Mouse (Mus musculus): ENCODE data around the gene Slc6a6. TPM values are rescaled to one million over a fixed set of nuclear protein-coding genes. Genes with fewer than 3 reads are reported as not detected.

Gene Slc6a6
- polyA plus RNA-seq, 1 experiment, result 228 TPM

DNA sequence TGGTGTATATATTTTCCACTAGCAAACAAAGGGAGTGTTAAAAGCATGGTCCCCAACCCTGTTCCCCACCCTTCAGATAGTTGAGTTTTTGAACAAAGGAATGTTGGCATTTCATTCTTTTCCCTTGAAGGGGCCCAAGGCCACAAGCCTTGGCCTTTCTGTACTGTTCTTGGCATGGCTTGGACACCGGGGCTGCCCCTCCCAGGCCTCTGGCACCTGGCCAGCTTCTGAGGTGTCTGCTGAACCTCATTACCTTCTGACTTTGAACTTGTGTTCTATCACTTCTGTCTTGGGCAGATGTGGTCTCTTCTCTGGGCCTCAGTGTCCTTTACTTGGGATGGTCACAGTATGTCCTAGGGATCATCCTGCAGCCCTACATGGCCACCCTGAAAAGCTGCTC lies 43.5 kb downstream of the Slc6a6 start:
- TF ChIP-seq CTCF (IDR thresholded peaks at IDR 0.05; ENCODE audit: insufficient read depth, low read length) (no peak), POLR2A (IDR thresholded peaks at IDR 0.05; ENCODE audit: borderline replicate concordance, extremely low read depth, low read depth, low read length) (no peak)
- Histone ChIP-seq H3K4me3 (replicated peaks; ENCODE audit: extremely low read depth, low read depth, low read length) (no peak overlapping the region), H3K4me1 (ENCODE audit: control insufficient read depth, insufficient read depth, low read length) (peaks cover 17% of the 10 kb centered on the region)
- DNase-seq, result no peak
- 24% methylated on average over 1 of the region's 1 CpGs for WGBS

DNA sequence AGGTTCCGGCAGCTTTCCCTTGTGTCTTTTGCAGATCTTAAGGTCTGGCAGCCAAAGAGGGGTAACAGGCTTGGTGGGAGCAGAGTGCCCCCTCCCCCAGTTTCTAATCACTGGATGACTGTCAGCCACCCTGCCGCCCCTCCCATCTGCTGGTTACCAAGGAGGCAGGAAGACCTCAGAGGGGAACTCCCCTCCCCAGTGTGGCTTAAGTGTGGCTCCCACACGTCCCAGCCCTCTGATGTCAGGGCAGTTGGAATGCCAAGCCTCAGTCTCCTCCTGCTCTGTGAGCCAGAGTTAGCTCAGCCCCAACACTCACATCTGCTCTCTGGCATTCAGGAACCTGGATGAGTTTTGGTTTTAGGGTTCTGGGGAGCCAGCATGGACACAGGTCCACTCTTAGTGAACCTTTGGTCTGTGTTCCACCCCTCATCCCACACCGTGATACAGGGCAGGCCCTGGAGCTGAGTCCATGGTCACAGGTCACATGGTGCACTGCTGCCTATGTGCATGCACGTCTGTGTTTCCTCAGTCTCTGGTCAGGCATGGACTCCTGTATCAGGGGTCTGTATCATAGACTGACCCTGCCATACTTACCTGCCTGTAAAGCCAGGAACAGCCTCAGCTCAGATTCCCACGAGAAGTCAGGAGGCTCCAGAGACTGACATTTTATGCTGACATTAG lies 45.2 kb downstream of the Slc6a6 start:
- H3K4me3 ChIP-seq (replicated peaks; ENCODE audit: extremely low read depth, low read depth, low read length), result no peak overlapping the region
- H3K4me1 ChIP-seq (ENCODE audit: control insufficient read depth, insufficient read depth, low read length), result peaks cover 17% of the 10 kb centered on the region
- 46% methylated on average over 6 of the region's 6 CpGs for WGBS
- DNase-seq, result no peak
- TF ChIP-seq POLR2A (IDR thresholded peaks at IDR 0.05; ENCODE audit: borderline replicate concordance, extremely low read depth, low read depth, low read length) (no peak), CTCF (IDR thresholded peaks at IDR 0.05; ENCODE audit: insufficient read depth, low read length) (no peak)

DNA sequence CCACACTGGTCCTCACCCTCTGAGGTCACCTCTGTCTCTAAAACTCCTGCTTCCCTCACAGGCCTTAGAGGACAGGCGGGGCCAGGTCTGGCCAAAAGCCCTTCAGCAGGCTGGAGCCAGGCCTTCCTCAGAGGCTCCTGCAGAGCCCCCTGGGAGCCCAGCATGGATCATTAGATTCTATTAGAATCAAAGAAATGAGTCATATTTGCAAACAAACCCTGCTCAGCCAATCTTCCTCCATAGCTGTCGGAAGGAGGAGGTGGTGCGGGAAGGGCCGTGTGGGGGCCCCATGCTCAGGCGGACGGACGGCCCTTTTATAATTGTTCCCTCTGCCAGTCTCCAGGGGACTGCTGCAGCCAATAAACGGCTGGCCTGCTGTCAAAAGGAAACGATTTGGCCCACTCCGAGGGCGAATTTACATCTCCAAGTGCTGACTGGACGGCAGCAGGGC lies 45.8 kb downstream of the Slc6a6 start:
- WGBS, result 15% methylated on average over 12 of the region's 12 CpGs
- TF ChIP-seq CTCF (IDR thresholded peaks at IDR 0.05; ENCODE audit: insufficient read depth, low read length), result no peak
- TF ChIP-seq POLR2A (IDR thresholded peaks at IDR 0.05; ENCODE audit: borderline replicate concordance, extremely low read depth, low read depth, low read length), result no peak
- DNase-seq, result peak; percentile 52

DNA sequence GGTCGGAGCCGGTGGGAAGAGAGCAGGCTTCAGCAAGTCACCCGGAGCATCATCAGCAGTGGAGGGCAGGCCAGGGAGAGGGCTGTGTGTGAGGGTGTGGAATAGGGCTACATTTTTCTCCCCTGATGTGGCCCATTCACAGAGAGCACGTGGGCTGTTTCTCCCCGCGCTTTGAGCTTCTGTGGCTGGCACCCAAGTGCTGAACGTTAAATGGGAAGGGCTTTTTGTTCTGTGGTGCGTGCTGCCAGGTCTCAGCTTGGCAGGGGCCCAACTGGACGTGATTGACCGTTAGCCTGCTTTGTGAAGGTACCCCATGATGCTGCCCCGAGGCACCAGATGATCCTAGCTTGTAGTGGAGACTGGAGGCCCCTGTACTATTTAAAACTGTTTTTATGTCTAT lies 48.3 kb downstream of the Slc6a6 start:
- Histone ChIP-seq H3K4me1 (ENCODE audit: control insufficient read depth, insufficient read depth, low read length) (peaks cover 31% of the 10 kb centered on the region), H3K4me3 (replicated peaks; ENCODE audit: extremely low read depth, low read depth, low read length) (no peak overlapping the region)
- no peak for DNase-seq
- 66% methylated on average over 11 of the region's 11 CpGs for WGBS
- TF ChIP-seq CTCF (IDR thresholded peaks at IDR 0.05; ENCODE audit: insufficient read depth, low read length) (no peak), POLR2A (IDR thresholded peaks at IDR 0.05; ENCODE audit: borderline replicate concordance, extremely low read depth, low read depth, low read length) (no peak)

More for the DNA sequence above, 45.8 kb downstream of the Slc6a6 start:
- H3K4me3 ChIP-seq (replicated peaks; ENCODE audit: extremely low read depth, low read depth, low read length), result no peak overlapping the region
- H3K4me1 ChIP-seq (ENCODE audit: control insufficient read depth, insufficient read depth, low read length), result peaks cover 17% of the 10 kb centered on the region

- Histone ChIP-seq H3K4me3 (replicated peaks; ENCODE audit: extremely low read depth, low read depth, low read length) (no peak overlapping the region), H3K4me1 (ENCODE audit: control insufficient read depth, insufficient read depth, low read length) (peaks cover 29% of the 10 kb centered on the region)
- peak; percentile 69 for DNase-seq
- 16% methylated on average over 5 of the region's 5 CpGs for WGBS
- TF ChIP-seq CTCF (IDR thresholded peaks at IDR 0.05; ENCODE audit: insufficient read depth, low read length), result no peak
- TF ChIP-seq POLR2A (IDR thresholded peaks at IDR 0.05; ENCODE audit: borderline replicate concordance, extremely low read depth, low read depth, low read length), result no peak
Measured at GRCm38 (mm10) chr6:91736471-91736870, 52.6 kb downstream of the Slc6a6 start.

DNA sequence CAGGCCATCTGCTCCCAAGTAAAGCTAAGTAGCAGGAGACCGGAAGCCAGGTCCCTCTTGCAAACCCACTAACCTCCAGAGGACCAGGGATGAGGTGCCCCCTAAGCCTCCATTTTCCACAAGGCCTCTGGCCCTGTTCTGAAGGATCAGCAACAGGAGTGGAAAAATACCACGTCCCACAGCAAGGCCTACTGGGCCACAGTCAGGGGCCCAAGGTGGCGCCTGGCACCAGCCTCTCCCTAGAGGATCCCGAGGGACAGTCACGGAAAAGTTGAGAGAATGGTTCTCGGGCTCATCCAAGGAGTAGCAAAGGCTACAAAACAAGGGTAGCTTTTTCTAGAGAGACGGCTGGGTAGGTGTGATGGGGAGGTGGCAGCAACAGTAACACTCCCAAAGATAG lies 53.6 kb downstream of the Slc6a6 start:
- WGBS, result 81% methylated on average over 7 of the region's 7 CpGs
- Histone ChIP-seq H3K4me1 (ENCODE audit: control insufficient read depth, insufficient read depth, low read length) (peaks cover 29% of the 10 kb centered on the region), H3K4me3 (replicated peaks; ENCODE audit: extremely low read depth, low read depth, low read length) (no peak overlapping the region)
- TF ChIP-seq POLR2A (IDR thresholded peaks at IDR 0.05; ENCODE audit: borderline replicate concordance, extremely low read depth, low read depth, low read length) (no peak), CTCF (IDR thresholded peaks at IDR 0.05; ENCODE audit: insufficient read depth, low read length) (no peak)
- DNase-seq, result no peak

DNA sequence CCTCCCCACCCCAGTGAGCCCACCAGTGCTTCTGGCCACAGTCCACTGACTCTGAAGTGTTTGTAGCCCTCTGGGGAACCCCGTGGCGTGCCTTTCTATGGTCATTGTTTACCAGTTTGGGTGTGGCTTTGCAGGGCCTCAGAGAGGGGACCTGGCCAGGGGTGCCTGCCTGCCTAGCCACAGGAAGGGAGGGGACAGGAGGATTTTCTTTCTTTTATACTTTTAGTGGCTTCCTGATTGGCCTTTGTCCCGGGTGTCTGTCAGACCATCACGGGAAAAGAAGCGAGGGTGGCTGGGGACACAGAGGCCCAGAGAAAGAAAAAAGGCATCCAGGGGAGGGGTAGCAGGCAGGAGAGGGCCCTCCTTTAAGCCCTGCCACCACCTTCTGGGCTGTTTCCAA lies 54.2 kb downstream of the Slc6a6 start:
- no peak for TF ChIP-seq POLR2A (IDR thresholded peaks at IDR 0.05; ENCODE audit: borderline replicate concordance, extremely low read depth, low read depth, low read length)
- TF ChIP-seq CTCF (IDR thresholded peaks at IDR 0.05; ENCODE audit: insufficient read depth, low read length), result no peak
- WGBS, result 23% methylated on average over 5 of the region's 5 CpGs
- peaks cover 29% of the 10 kb centered on the region for H3K4me1 ChIP-seq (ENCODE audit: control insufficient read depth, insufficient read depth, low read length)
- H3K4me3 ChIP-seq (replicated peaks; ENCODE audit: extremely low read depth, low read depth, low read length), result no peak overlapping the region
- DNase-seq, result peak; percentile 48

GRCm38 (mm10) chr6:91741046-91741445 lies 57.2 kb downstream of the Slc6a6 start:
- H3K4me1 ChIP-seq (ENCODE audit: control insufficient read depth, insufficient read depth, low read length), result peaks cover 23% of the 10 kb centered on the region
- TF ChIP-seq POLR2A (IDR thresholded peaks at IDR 0.05; ENCODE audit: borderline replicate concordance, extremely low read depth, low read depth, low read length) (no peak), CTCF (IDR thresholded peaks at IDR 0.05; ENCODE audit: insufficient read depth, low read length) (peak; percentile 91)
- 62% methylated on average over 11 of the region's 11 CpGs for WGBS
- peak; percentile 67 for DNase-seq
- H3K4me3 ChIP-seq (replicated peaks; ENCODE audit: extremely low read depth, low read depth, low read length), result no peak overlapping the region

- Histone ChIP-seq H3K4me3 (replicated peaks; ENCODE audit: extremely low read depth, low read depth, low read length) (no peak overlapping the region), H3K4me1 (ENCODE audit: control insufficient read depth, insufficient read depth, low read length) (peaks cover 14% of the 10 kb centered on the region)
- TF ChIP-seq CTCF (IDR thresholded peaks at IDR 0.05; ENCODE audit: insufficient read depth, low read length) (no peak), POLR2A (IDR thresholded peaks at IDR 0.05; ENCODE audit: borderline replicate concordance, extremely low read depth, low read depth, low read length) (no peak)
- 76% methylated on average over 3 of the region's 3 CpGs for WGBS
- DNase-seq, result no peak
Measured at GRCm38 (mm10) chr6:91742466-91742865, 58.6 kb downstream of the Slc6a6 start.

DNA sequence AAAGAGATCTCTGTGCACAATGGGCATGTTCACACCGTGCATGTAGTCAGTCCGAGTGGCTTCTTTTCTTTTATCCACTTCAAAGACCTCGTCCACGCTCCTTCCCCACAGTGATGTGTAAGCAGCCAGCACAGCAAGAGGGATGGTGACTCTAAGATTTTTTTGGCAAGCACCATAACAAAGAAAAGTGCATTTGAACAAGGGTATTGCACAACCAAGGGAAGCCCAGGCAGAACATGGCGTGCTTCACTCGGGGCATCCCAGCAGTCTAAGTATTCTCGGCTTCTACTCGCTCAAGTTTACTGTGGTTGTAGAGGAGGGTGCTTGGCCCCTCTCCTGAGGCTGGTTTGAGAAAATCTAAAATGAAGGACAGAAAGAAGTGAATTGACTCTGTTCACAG lies 59.1 kb downstream of the Slc6a6 start:
- Histone ChIP-seq H3K4me3 (replicated peaks; ENCODE audit: extremely low read depth, low read depth, low read length) (no peak overlapping the region), H3K4me1 (ENCODE audit: control insufficient read depth, insufficient read depth, low read length) (peaks cover 9% of the 10 kb centered on the region)
- DNase-seq, result no peak
- TF ChIP-seq POLR2A (IDR thresholded peaks at IDR 0.05; ENCODE audit: borderline replicate concordance, extremely low read depth, low read depth, low read length) (no peak), CTCF (IDR thresholded peaks at IDR 0.05; ENCODE audit: insufficient read depth, low read length) (no peak)
- 64% methylated on average over 8 of the region's 8 CpGs for WGBS

Measured in lung, adult 2 months (tissue).